Mouse (Mus musculus) kidney, postnatal 36 days (tissue): ENCODE results near the gene Gatm.

Source experiments
- DNase-seq, 2 experiments: peaks; one replicate each; pipeline ENCODE4 v3.0.0; 2021 to 2022; ENCODE audit warnings: mixed read lengths in 2 of 2

Gene Gatm

GRCm38 (mm10) chr2:122605829-122606228, 5.3 kb downstream of the Gatm start:
- DNase-seq: peak in 1 of 2 experiments; percentile 25

DNA sequence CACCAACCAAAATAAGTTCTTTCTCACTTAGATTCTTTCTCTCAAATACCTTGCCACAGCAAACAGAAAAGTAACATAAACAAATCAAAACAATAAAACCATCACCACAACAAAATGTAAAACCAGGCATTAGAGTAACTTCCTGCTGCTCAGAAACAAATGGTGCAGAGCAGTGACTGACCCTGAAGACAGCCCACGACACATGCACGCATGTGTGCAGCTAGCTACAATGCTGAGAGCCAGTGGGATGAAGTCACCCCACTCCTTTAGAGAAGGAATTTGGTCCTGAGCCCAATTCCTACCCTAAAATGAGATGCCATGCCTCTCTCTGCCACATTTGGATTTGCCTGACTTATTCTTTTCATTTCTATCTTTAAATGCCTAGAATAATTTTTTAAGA, 9.7 kb downstream of the Gatm start:
- DNase-seq: no peak

DNA sequence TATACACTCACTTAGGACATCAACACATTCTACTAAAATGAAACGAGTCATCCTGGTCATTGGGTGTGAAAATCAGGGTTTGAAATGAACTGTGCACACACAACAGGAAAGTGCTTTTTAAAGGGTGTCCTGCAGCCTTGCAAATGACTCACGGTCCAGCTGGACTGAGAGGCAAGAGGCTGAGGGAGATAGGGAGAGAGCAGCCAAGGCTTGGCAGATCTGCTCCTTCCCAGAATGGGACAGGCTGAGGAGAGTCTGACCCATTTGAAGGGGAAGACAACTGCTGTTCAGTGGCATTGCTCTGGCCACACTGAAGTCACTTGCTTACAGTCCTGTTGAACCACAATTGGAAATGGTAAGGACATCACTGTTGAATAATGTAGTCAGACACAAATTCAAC, 11.4 kb downstream of the Gatm start:
- no peak for DNase-seq

DNA sequence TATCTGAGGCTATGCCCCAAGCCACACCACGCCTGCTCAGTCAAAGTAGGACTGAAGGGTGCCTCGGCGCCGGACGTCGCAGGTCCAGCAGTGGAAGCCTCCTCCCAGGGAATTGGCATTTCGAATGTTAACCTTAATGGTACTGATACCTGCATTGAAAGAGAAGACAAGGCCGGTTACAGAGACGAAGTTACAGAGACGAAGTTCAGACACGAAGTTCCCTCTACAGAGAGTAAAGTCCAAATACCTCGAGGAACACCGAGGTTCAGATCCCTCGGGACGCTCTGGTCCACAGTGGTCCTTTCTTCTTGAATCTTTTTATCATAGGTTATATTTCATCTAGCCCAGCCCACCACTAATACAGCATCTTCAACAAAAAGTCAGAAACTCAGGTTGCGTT, 15.6 kb downstream of the Gatm start:
- DNase-seq: peak; percentile 28 to 40

GRCm38 (mm10) chr2:122591213-122591612, 19.9 kb downstream of the Gatm start:
- no peak for DNase-seq

GRCm38 (mm10) chr2:122590351-122590750, 20.8 kb downstream of the Gatm start:
- DNase-seq: peak; percentile 35 to 61

DNA sequence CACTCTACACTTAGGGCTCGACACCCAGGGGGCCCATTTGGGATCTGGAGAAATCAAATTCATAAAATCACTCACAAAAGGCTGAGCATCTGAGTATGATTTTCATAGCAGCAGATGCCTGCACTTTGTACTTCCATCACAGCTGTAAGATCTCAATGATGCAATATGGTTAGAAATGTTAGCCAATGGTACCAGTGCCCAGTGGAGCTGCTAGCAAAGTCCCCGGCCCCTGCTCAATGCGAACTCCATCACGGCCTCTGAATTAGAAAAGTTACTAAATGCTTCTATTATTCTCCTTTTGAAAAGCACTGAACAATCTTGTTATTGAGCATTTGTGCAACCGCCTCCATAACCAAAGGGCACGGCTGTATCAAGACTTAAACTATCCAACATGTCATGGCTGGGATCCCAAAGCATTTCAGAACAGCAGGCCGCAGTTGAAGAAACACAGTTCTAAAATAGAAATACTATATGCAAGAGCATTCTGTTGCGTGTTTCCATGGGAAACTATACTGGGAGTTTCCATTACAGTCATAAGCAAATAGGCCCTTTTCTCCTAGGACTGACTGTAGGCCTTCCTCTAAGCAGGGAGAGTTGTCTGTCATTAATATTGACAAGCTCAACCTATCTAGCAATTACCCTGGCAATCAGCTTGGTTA, 23.1 kb downstream of the Gatm start:
- no peak for DNase-seq

DNA sequence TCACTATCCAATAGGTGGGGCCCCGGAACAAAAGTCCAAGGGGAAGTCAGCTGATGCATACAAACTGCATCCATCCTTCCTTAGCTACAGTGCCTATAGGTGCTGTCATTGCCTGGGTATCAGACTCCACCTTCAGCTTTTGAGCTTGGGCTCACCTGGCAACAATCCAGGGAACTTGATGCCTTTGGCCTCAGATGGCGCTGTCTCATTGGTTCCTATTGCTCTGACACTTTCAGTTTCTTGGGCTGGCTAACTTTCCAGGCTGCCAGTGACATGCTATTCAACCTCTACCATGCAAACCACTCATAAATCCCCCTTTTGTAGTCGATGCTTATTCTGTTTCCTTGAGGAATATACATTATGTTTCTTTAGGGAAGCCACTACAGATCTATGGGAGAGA, 24.8 kb downstream of the Gatm start:
- no peak for DNase-seq

- DNase-seq: no peak
Observed at GRCm38 (mm10) chr2:122582324-122582723, 28.8 kb downstream of the Gatm start.

DNA sequence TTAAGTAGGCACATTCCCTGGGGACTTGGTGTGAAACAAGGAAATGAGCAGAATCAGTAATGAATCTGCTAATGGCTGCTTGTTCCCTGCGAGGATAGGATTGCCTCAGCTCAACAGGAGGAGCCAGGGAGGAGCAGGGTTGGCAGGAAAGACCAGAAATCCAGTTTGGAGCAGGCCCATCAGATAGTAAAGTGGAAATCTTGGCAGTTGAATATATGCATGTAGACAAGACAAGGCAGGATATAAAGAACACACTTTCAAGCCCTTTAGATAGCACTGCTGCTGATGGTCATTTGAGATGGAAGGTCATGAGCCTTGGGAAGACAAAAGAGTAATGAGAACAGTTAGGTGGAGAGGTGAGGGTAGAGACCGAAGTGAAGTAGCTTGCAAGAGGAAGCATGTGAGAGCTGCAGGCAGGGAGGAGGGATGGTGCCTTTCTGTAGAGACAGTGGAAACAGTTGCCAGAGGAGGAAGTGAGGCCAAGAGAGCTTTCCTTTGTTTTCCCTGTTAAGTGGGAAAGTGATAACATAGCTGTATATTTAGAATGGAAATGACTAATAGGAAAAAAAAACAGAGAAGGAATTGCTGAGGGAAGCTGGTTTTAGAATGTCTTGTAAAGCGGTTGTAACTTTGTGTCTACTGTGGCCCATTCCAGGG, 29.6 kb downstream of the Gatm start:
- no peak for DNase-seq

GRCm38 (mm10) chr2:122580426-122580825, 30.7 kb downstream of the Gatm start:
- DNase-seq: peak in 1 of 2 experiments; percentile 19

- peak; percentile 28 to 51 for DNase-seq
Observed at GRCm38 (mm10) chr2:122577316-122577715, 33.8 kb downstream of the Gatm start.

GRCm38 (mm10) chr2:122576295-122576694, 34.8 kb downstream of the Gatm start:
- DNase-seq: no peak

- peak; percentile 84 to 89 for DNase-seq
Observed at GRCm38 (mm10) chr2:122575470-122575869, 35.6 kb downstream of the Gatm start.

- DNase-seq: no peak
Observed at GRCm38 (mm10) chr2:122572438-122572837, 38.7 kb downstream of the Gatm start.

- no peak for DNase-seq
Observed at GRCm38 (mm10) chr2:122571326-122571725, 39.8 kb downstream of the Gatm start.

- DNase-seq: no peak
Observed at GRCm38 (mm10) chr2:122570430-122570829, 40.7 kb downstream of the Gatm start.

DNA sequence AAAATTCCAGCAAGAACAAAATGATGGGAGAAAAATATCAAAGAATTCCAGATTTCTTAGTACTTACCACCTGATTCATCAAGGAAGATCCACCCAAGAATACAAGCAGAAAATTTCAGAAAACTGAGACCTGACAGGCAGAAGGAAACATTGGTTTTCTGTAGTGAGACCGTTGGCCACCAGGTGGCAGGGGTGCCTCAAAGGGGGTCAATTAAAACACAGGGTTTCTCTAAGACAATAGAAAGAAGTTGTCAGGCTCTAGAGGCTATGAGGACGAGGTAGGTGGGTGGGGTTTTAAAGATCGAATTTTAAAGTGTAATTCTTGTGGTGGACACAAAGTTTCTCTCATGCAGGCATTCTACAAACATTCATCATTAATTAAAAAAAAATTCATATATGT, 41.7 kb downstream of the Gatm start:
- peak; percentile 39 to 86 for DNase-seq

GRCm38 (mm10) chr2:122562251-122562650, 48.9 kb downstream of the Gatm start:
- DNase-seq: no peak

DNA sequence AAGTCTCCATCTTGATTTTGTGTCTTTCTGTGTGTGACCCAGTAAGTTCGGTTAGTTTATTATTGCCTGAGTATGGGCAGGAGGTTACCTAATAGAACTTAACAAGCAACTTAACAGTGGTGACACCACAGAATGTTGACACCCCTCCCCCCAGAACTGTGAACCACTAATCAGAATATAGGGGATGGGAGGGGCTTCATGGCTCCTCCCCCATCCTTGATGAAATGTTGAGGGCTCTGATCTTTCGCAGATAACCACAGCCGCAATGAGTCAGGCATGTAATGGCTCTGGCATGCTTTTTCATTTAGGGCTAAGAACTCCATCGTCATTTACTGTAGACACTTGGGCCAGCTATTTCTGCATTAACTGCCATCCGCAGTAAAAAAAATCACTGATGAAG, 49.9 kb downstream of the Gatm start:
- DNase-seq: no peak

DNA sequence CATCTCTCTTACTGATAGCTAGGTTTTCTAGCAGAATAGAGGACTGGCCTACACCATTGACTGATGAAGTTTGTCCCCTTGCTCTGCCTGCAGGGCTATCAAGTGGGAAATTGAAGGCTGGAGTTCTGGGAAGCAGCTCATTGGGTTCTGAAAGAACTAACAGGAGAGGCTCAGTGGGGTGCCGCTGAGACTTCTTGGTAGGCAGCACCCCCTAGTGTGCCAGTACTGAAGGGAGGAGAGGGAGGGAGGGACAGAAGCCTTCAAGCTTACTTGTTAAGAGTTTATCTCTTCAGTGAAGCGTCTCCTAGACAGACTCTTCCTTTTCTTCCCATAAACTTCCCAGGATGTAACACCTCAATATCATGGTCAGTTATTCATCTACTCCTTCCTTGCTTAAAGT, 52.8 kb downstream of the Gatm start:
- DNase-seq: peak in 1 of 2 experiments; percentile 72
